Mouse (Mus musculus) embryonic facial prominence, embryonic 15.5 days (tissue): Measurements from ENCODE around the gene Kbtbd4. TPM values are rescaled to one million over a fixed set of nuclear protein-coding genes. Genes with fewer than 3 reads are reported as not detected.
A peak's percentile ranks its signal among the peaks of the same experiment; 100 is the strongest.

Experiments
- ATAC-seq: fragments of 200-750 bp; cut with Nextera tagmentation; 2 replicates; pipeline ENCODE4 v1.8.0; 2017; ENCODE audit warnings: low read depth, moderate TSS enrichment; ENCODE audit not compliant: insufficient number of reproducible peaks, low FRiP score, low TSS enrichment
- H3K27ac ChIP-seq: fragments of 300-500 bp; sonication (generic); replicated peaks from 2 replicates; pipeline ENCODE4 v1.5.1; 2015; ENCODE audit warnings: mild to moderate bottlenecking, inconsistent platforms
- H3K27me3 ChIP-seq: fragments of 300-500 bp; sonication (generic); 2 replicates; pipeline ENCODE4 v1.6.1; 2015; ENCODE audit warnings: inconsistent platforms
- H3K36me3 ChIP-seq: fragments of 300-500 bp; sonication (generic); 2 replicates; pipeline ENCODE4 v1.6.1; 2015; ENCODE audit warnings: mild to moderate bottlenecking, inconsistent platforms
- H3K4me1 ChIP-seq: fragments of 300-500 bp; sonication (generic); 2 replicates; pipeline ENCODE4 v1.6.1; 2015; ENCODE audit warnings: inconsistent platforms
- H3K4me2 ChIP-seq: fragments of 300-500 bp; sonication (generic); replicated peaks from 2 replicates; pipeline ENCODE4 v1.6.1; 2015; ENCODE audit warnings: mild to moderate bottlenecking, inconsistent platforms
- H3K4me3 ChIP-seq: fragments of 300-500 bp; sonication (generic); replicated peaks from 2 replicates; pipeline ENCODE4 v1.5.1; 2015; ENCODE audit warnings: mild to moderate bottlenecking, inconsistent platforms
- H3K9ac ChIP-seq: fragments of 300-500 bp; sonication (generic); 2 replicates; pipeline ENCODE4 v1.6.1; 2015; ENCODE audit warnings: inconsistent platforms
- H3K9me3 ChIP-seq: fragments of 300-500 bp; sonication (generic); replicated peaks from 2 replicates; pipeline ENCODE4 v1.6.1; 2016; ENCODE audit warnings: inconsistent platforms
- WGBS: fragments of 180-500 bp; shearing (Covaris S2); methylation state at CpG from one replicate; pipeline ENCODE4 v1.1.7; 2015; 5-methylcytosine and 5-hydroxymethylcytosine counted together
- polyA plus RNA-seq: library from polyadenylated mRNA; unstranded; fragments of >200 nt; fragmentation: Nextera tagmentation; extraction: Ambion mirVana; gene quantifications from 2 replicates; pipeline ENCODE4 v1.2.1, GENCODE M21; 2015

The Kbtbd4 gene
- polyA plus RNA-seq, 1 experiment from 2014 or later, result 37.4 TPM

DNA sequence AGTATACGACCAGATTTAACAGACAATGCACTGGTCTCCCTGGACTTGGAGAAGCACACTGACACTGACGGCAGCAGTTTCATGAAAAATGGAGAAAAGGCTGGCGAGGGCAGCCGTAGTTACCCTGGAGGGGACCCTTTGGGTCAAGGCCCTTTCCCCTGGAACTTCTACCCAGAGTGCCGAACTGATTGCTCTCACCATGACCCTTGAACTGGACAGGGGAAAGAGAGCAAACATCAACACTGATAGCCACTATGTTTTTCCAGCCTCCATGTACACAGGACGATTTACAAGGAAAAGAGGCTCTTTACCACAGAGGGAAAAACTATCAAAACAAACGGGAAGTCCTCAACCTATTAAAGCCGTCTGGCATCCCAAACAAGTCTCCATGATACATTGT is 27.3 kb downstream of the Kbtbd4 start:
- Histone ChIP-seq H3K4me3 (no peak overlapping the region), H3K4me2 (no peak overlapping the region), H3K9me3 (no peaks in the 10 kb centered on the region), H3K4me1 (no peaks in the 10 kb centered on the region), H3K27ac (no peak overlapping the region), H3K36me3 (no peaks in the 10 kb centered on the region), H3K9ac (no peak overlapping the region), H3K27me3 (no peaks in the 10 kb centered on the region)
- ATAC-seq, result no peak
- 75% methylated on average over 8 of the region's 8 CpGs for WGBS

- H3K4me3 ChIP-seq, result no peak overlapping the region
- H3K27me3 ChIP-seq, result no peaks in the 10 kb centered on the region
- no peaks in the 10 kb centered on the region for H3K9me3 ChIP-seq
- WGBS, result 64% methylated on average over 2 of the region's 2 CpGs
- no peaks in the 10 kb centered on the region for H3K36me3 ChIP-seq
- no peak overlapping the region for H3K27ac ChIP-seq
- no peak for ATAC-seq
- no peak overlapping the region for H3K4me2 ChIP-seq
- H3K4me1 ChIP-seq, result no peaks in the 10 kb centered on the region
- H3K9ac ChIP-seq, result no peak overlapping the region
These were observed 27.7 kb downstream of the Kbtbd4 start for GRCm38 (mm10) chr2:90932273-90932672.

- Histone ChIP-seq H3K27ac (no peak overlapping the region), H3K4me3 (no peak overlapping the region), H3K4me1 (peaks cover 28% of the 10 kb centered on the region), H3K9me3 (no peaks in the 10 kb centered on the region), H3K27me3 (no peaks in the 10 kb centered on the region), H3K36me3 (no peaks in the 10 kb centered on the region), H3K4me2 (no peak overlapping the region), H3K9ac (no peak overlapping the region)
- 71% methylated on average over 3 of the region's 3 CpGs for WGBS
- no peak for ATAC-seq
These were observed 33.8 kb downstream of the Kbtbd4 start for GRCm38 (mm10) chr2:90938362-90938761.

- H3K9ac ChIP-seq, result peak overlapping the region; percentile 94
- H3K4me3 ChIP-seq, result peak overlapping the region; percentile 98
- no peaks in the 10 kb centered on the region for H3K9me3 ChIP-seq
- H3K4me1 ChIP-seq, result peaks cover 28% of the 10 kb centered on the region
- 34% methylated on average over 8 of the region's 8 CpGs for WGBS
- H3K4me2 ChIP-seq, result peak overlapping the region; percentile 54
- H3K27ac ChIP-seq, result peak overlapping the region; percentile 96
- no peaks in the 10 kb centered on the region for H3K27me3 ChIP-seq
- no peaks in the 10 kb centered on the region for H3K36me3 ChIP-seq
- no peak for ATAC-seq
These were observed 35.2 kb downstream of the Kbtbd4 start for GRCm38 (mm10) chr2:90939750-90940149.

GRCm38 (mm10) chr2:90940233-90941229 is 36.0 kb downstream of the Kbtbd4 start, which contains the start of gene Celf1:
TSS of gene Celf1 (plus strand) at chr2:90940382.
- no peaks in the 10 kb centered on the region for H3K36me3 ChIP-seq
- peak within 1 kb of the TSS; percentile 96 for H3K27ac ChIP-seq
- H3K4me3 ChIP-seq, result peak within 1 kb of the TSS; percentile 98
- H3K27me3 ChIP-seq, result no peaks in the 10 kb centered on the region
- peak within 1 kb of the TSS; percentile 94 for H3K9ac ChIP-seq
- peak; percentile 93 for ATAC-seq
- no peaks in the 10 kb centered on the region for H3K9me3 ChIP-seq
- peak within 1 kb of the TSS; percentile 54 for H3K4me2 ChIP-seq
- H3K4me1 ChIP-seq, result peaks cover 28% of the 10 kb centered on the region
- under 1% methylated on average over 110 of the region's 113 CpGs for WGBS

DNA sequence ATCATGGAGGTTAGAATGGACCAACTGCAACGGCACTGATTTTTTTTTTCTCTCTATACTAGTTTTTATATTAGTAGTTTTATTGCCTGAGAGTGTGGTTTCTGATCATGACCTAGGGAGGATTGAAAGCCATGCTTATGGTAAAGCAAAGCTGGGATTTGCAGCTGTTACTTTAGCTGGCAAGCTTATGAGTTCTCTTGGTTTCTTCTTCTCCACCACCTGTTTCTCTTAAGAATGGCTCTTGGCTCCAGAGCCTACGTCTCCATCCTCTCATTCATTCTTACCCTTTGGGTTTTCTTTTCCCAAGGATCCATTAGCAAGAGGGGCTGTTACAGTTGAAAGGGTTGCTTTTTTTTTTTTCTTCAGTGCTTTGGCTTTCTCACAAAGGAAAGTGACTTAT is 37.2 kb downstream of the Kbtbd4 start:
- Histone ChIP-seq H3K9me3 (no peaks in the 10 kb centered on the region), H3K9ac (no peak overlapping the region), H3K36me3 (no peaks in the 10 kb centered on the region), H3K4me1 (peaks cover 28% of the 10 kb centered on the region), H3K4me3 (peak overlapping the region; percentile 98), H3K27me3 (no peaks in the 10 kb centered on the region), H3K27ac (peak overlapping the region; percentile 96; the same call in 1 of the 2 replicates), H3K4me2 (peak overlapping the region; percentile 54)
- no peak for ATAC-seq
- WGBS, result 52% methylated on average over 2 of the region's 2 CpGs

DNA sequence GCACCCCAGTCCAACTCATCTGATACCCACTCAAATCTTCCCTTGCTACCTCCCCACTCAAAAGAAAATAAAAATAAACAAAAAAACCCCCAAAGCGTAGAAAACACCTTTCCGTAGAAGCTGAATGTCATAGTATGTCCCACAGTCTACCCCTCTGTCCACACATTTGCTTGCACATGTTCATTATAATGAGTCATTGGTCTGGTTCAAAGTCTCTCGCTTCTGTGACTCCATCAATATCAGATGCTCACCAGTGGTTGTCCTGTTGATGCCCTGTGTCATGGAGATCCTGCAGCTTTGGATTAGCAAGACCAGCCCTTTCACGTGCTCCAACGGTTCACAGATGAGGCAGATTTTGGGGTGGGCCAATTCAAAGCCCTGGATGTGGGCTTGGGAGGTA is 45.6 kb downstream of the Kbtbd4 start:
- Histone ChIP-seq H3K9me3 (no peaks in the 10 kb centered on the region), H3K27me3 (no peaks in the 10 kb centered on the region), H3K9ac (no peak overlapping the region), H3K27ac (no peak overlapping the region), H3K36me3 (no peaks in the 10 kb centered on the region), H3K4me2 (no peak overlapping the region), H3K4me3 (no peak overlapping the region), H3K4me1 (no peaks in the 10 kb centered on the region; the same call in 1 of the 2 replicates)
- no peak for ATAC-seq
- 85% methylated on average over 5 of the region's 5 CpGs for WGBS

- Histone ChIP-seq H3K27me3 (no peaks in the 10 kb centered on the region), H3K4me1 (no peaks in the 10 kb centered on the region; the same call in 1 of the 2 replicates), H3K4me2 (no peak overlapping the region), H3K9ac (no peak overlapping the region), H3K9me3 (no peaks in the 10 kb centered on the region), H3K4me3 (no peak overlapping the region), H3K36me3 (no peaks in the 10 kb centered on the region), H3K27ac (no peak overlapping the region)
- no peak for ATAC-seq
These were observed 46.1 kb downstream of the Kbtbd4 start for GRCm38 (mm10) chr2:90950582-90951194.

DNA sequence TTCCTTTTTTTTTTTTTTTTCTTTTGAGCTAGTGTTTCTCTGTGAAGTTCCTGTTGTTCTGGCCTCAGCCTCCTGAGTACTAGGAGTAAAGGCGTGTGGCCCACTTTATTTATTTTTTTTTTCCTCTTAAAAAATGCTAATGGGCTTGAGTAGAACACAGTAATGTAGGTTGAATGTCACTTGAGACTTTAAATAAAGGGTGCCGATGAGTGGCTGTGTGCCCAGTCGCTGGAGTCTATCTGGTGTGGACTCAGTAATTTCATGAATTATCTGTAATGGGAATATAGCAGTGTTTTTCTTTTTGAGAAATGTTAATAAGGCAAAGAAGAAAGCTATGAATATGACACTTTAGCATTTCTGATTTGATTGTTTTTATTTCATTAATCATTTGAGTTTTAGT is 48.9 kb downstream of the Kbtbd4 start:
- no peak overlapping the region for H3K4me3 ChIP-seq
- H3K4me1 ChIP-seq, result no peaks in the 10 kb centered on the region; the same call in 1 of the 2 replicates
- H3K9me3 ChIP-seq, result no peaks in the 10 kb centered on the region
- ATAC-seq, result no peak
- no peak overlapping the region for H3K9ac ChIP-seq
- 79% methylated on average over 3 of the region's 3 CpGs for WGBS
- no peak overlapping the region for H3K27ac ChIP-seq
- H3K36me3 ChIP-seq, result no peaks in the 10 kb centered on the region; the same call in 1 of the 2 replicates
- H3K27me3 ChIP-seq, result no peaks in the 10 kb centered on the region
- H3K4me2 ChIP-seq, result no peak overlapping the region

DNA sequence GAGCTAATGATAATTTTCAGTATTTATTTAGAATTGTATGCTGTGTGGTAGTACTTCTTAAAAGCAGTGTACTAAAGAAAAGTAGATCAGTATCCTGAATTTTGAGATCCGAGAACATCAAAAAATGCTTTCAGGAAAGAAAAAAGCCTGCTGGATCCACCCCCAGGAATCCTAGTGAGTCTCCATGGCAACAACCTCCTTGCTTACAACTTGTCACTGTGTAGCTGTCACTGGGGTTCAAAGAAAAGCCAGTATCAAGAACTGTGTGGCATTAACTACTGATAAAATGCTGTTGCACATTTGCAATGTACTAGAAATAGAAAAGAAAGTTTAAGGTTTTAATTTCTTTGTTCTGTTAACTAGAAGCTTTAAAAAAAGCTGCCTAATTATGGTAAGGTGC is 51.5 kb downstream of the Kbtbd4 start:
- Histone ChIP-seq H3K27me3 (no peaks in the 10 kb centered on the region), H3K9ac (no peak overlapping the region), H3K9me3 (no peaks in the 10 kb centered on the region), H3K27ac (no peak overlapping the region), H3K4me1 (no peaks in the 10 kb centered on the region), H3K4me3 (no peak overlapping the region), H3K36me3 (no peaks in the 10 kb centered on the region; the same call in 1 of the 2 replicates), H3K4me2 (no peak overlapping the region)
- ATAC-seq, result no peak
- WGBS, result 49% methylated on average over 1 of the region's 1 CpGs

DNA sequence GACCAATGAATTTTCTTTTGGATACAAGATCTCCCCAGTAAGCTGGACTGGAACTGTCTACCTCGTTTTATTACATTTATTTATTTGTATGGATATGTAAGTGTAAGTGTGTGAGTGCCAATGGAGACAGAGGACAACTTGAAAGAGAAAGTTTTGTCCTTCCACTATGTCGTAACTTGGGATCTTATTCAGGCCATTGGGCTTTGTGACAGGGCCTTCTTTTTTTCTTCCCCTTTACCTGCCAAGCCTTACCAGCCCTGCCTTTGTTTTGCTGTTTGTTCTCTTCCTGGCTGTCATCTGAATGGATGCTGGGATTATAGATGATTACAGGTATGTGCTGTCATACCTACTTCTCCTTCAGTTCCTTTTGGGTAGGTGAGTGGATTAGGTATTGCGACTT is 54.3 kb downstream of the Kbtbd4 start:
- Histone ChIP-seq H3K4me1 (no peaks in the 10 kb centered on the region), H3K4me3 (no peak overlapping the region), H3K27ac (no peak overlapping the region), H3K9me3 (no peaks in the 10 kb centered on the region), H3K9ac (no peak overlapping the region), H3K27me3 (no peaks in the 10 kb centered on the region), H3K4me2 (no peak overlapping the region), H3K36me3 (no peaks in the 10 kb centered on the region; the same call in 1 of the 2 replicates)
- ATAC-seq, result no peak
- 80% methylated on average over 3 of the region's 3 CpGs for WGBS
